Mouse (Mus musculus) embryonic fibroblast, embryonic 13.5 days (primary cell): Measurements from ENCODE around the gene 9330182O14Rik. TPM values are rescaled to one million over a fixed set of nuclear protein-coding genes. Genes with fewer than 3 reads are reported as not detected.
A peak's percentile ranks its signal among the peaks of the same experiment; 100 is the strongest.

ENCODE experiments used
- H3K27ac ChIP-seq: 2 replicates; pipeline ENCODE4 v1.5.1; 2012; ENCODE audit warnings: low read length, control low read depth, inconsistent platforms; ENCODE audit not compliant: insufficient read depth
- H3K4me1 ChIP-seq: 2 replicates; pipeline ENCODE4 v1.6.1; 2011; ENCODE audit warnings: low read length; ENCODE audit not compliant: control insufficient read depth, insufficient read depth
- H3K4me3 ChIP-seq: 2 replicates; pipeline ENCODE4 v1.5.1; 2011; ENCODE audit warnings: mild to moderate bottlenecking, control low read depth, low read length; ENCODE audit not compliant: insufficient read depth
- CTCF ChIP-seq: IDR thresholded peaks from 2 replicates; pipeline ENCODE4 v1.5.1; 2011; ENCODE audit warnings: mild to moderate bottlenecking, control low read depth, low read length, moderate library complexity, borderline replicate concordance; ENCODE audit not compliant: insufficient read depth
- POLR2A ChIP-seq: IDR thresholded peaks from 2 replicates; pipeline ENCODE4 v1.6.1; 2011; ENCODE audit warnings: low read depth, mild to moderate bottlenecking, control low read depth, low read length, moderate library complexity
- polyA plus RNA-seq: library from polyadenylated mRNA; stranded (reverse); fragments of >200 nt; gene quantifications from 2 replicates; pipeline ENCODE4 v1.2.4, GENCODE M21; 2011; ENCODE audit warnings: low read depth; ENCODE audit not compliant: missing spikeins, insufficient read length

9330182O14Rik gene
- polyA plus RNA-seq, result not detected in 2 replicates

GRCm38 (mm10) chr15:40134152-40134792 is at the start of gene 9330182O14Rik:
Gene 9330182O14Rik, plus strand, starts transcription at chr15:40134365.
- no peak within 1 kb of the TSS for H3K27ac ChIP-seq
- H3K4me1 ChIP-seq, result no peaks in the 10 kb centered on the region
- TF ChIP-seq CTCF, result no peak
- TF ChIP-seq POLR2A, result no peak
- H3K4me3 ChIP-seq, result no peak within 1 kb of the TSS

GRCm38 (mm10) chr15:40103304-40103703 is 30.9 kb upstream of the 9330182O14Rik start:
- Histone ChIP-seq H3K4me3 (no peak overlapping the region), H3K4me1 (no peaks in the 10 kb centered on the region), H3K27ac (no peak overlapping the region)
- TF ChIP-seq POLR2A (no peak), CTCF (no peak)

- Histone ChIP-seq H3K27ac (no peak overlapping the region), H3K4me3 (no peak overlapping the region), H3K4me1 (no peaks in the 10 kb centered on the region)
- TF ChIP-seq CTCF (no peak), POLR2A (no peak)
These were observed 28.5 kb upstream of the 9330182O14Rik start for GRCm38 (mm10) chr15:40105712-40106111.

GRCm38 (mm10) chr15:40113888-40114576 is 20.1 kb upstream of the 9330182O14Rik start:
- no peak for TF ChIP-seq CTCF
- no peak for TF ChIP-seq POLR2A
- Histone ChIP-seq H3K27ac (no peak overlapping the region), H3K4me3 (no peak overlapping the region), H3K4me1 (no peaks in the 10 kb centered on the region)

GRCm38 (mm10) chr15:40114600-40115271 is 19.4 kb upstream of the 9330182O14Rik start:
- Histone ChIP-seq H3K27ac (no peak overlapping the region), H3K4me1 (no peaks in the 10 kb centered on the region), H3K4me3 (no peak overlapping the region)

GRCm38 (mm10) chr15:40116396-40116795 is 17.8 kb upstream of the 9330182O14Rik start:
- H3K27ac ChIP-seq, result no peak overlapping the region
- TF ChIP-seq CTCF (no peak), POLR2A (no peak)
- H3K4me3 ChIP-seq, result no peak overlapping the region
- H3K4me1 ChIP-seq, result no peaks in the 10 kb centered on the region

More at GRCm38 (mm10) chr15:40114600-40115271, 19.4 kb upstream of the 9330182O14Rik start:
- TF ChIP-seq POLR2A (no peak), CTCF (no peak)

- Histone ChIP-seq H3K4me1 (no peaks in the 10 kb centered on the region), H3K4me3 (no peak overlapping the region), H3K27ac (no peak overlapping the region)
- no peak for TF ChIP-seq POLR2A
These were observed 9.8 kb upstream of the 9330182O14Rik start for GRCm38 (mm10) chr15:40124211-40124953.

- no peak overlapping the region for H3K27ac ChIP-seq
- H3K4me1 ChIP-seq, result no peaks in the 10 kb centered on the region
- H3K4me3 ChIP-seq, result no peak overlapping the region
- TF ChIP-seq CTCF, result no peak
- no peak for TF ChIP-seq POLR2A
These were observed 4.7 kb upstream of the 9330182O14Rik start for GRCm38 (mm10) chr15:40129496-40129895.

GRCm38 (mm10) chr15:40130880-40131478 is 3.2 kb upstream of the 9330182O14Rik start:
- Histone ChIP-seq H3K4me3 (no peak overlapping the region), H3K27ac (no peak overlapping the region)
- TF ChIP-seq POLR2A, result no peak
- TF ChIP-seq CTCF, result peak; percentile 59; the same call in 1 of the 2 replicates

More at GRCm38 (mm10) chr15:40130880-40131478, 3.2 kb upstream of the 9330182O14Rik start:
- no peaks in the 10 kb centered on the region for H3K4me1 ChIP-seq
